Mouse (Mus musculus): Measurements from ENCODE around the gene Rcsd1.

Rcsd1 gene

DNA sequence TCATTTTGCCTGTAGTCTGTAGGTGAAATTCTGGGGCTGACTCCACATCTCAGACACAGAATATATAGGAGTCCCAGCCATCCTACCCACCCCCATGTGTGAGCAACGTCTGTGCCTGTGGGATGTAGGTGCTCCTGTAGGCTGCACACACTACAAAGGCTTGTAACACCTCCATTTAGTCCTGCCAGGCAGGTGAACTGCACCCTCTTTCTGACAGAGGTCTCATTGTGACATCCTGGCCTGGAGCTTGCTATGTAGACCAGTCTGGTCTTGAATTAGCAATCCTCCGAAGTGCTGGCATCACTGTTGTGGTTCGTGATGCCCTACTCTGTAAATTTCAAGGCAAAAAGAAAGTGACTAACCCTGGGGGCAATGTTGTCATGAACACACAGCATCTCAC is 48.4 kb downstream of the Rcsd1 start:
- DNase-seq, result no peak

DNA sequence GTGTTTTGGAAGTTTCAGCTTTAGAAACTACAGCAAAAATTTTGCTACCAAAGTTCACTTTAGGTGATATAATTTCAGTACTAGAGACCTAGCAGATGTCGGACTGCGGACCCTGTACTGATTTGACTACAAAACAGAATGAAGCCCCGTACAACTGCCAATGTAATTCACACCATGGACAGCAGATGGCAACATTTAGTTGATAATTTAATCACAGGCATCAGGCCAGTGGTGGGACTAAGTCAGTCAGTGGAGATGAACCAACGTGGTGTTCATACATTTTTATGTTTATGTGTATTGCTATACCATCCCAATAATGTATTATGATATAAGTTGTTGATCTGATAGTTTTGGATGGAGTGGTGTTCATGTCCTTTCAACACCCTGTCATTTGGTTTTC is 48.8 kb downstream of the Rcsd1 start:
- DNase-seq, result peak in 1 of 2 experiments; percentile 37

DNA sequence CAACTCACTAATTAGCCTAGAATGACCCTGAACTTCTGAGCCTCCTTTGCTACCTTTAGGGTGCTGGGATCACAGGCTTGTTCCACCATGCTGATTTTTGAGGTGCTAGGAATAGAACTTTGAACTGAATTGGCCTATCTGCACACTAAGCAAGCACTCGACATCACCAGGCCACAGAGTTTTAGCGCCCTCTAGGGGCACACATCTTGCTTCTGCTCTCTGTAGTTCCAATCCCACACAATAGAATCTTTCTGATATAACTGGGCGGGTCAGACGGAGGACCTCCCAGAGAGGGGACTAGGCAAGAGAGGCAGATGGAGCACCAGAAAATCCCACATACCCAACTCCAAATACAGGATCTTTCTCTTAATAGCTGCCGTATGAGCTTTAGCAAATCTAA is 51.0 kb downstream of the Rcsd1 start:
- peak in 1 of 2 experiments; percentile 35 for DNase-seq

DNA sequence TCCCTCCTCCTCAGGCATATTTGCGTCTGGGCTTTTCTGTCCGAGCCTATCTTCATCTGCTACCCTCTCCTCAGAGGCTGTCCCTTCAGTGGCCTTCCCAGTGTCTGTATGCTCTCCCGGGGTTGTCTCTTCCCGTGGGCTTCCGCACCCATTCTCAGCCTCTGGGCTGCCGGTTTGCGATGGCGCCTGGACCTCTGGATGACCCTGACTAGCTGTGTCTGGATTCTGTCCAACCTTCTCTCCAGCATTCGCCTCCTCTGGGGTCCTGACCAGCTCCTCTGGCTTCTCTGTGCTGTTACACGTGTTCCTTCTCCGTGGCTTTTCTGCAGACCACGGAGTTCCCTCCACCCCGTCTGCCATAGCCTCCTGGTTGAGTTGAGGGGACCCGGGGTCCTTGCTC is 54.1 kb downstream of the Rcsd1 start:
- DNase-seq, result no peak

DNA sequence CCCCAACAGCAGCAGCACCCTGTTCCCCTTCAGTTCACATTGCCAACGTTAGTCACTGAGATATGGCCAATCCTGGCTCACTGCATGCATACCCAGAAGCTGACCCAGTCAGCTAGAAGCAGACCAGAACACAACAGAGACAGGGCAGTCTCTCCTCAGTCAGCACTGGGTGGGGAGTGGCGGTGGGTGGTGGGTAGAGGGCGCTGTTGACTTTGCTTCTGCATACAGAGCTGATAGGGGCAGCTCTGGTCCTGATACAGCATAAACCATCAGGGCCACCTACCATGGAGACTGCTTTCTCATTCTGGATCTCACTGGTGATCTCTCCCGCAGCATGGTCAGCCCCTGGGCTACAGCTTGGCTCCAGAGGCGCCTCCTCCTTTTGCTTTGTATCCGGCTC is 54.5 kb downstream of the Rcsd1 start:
- DNase-seq, result peak; percentile 27 to 34

DNA sequence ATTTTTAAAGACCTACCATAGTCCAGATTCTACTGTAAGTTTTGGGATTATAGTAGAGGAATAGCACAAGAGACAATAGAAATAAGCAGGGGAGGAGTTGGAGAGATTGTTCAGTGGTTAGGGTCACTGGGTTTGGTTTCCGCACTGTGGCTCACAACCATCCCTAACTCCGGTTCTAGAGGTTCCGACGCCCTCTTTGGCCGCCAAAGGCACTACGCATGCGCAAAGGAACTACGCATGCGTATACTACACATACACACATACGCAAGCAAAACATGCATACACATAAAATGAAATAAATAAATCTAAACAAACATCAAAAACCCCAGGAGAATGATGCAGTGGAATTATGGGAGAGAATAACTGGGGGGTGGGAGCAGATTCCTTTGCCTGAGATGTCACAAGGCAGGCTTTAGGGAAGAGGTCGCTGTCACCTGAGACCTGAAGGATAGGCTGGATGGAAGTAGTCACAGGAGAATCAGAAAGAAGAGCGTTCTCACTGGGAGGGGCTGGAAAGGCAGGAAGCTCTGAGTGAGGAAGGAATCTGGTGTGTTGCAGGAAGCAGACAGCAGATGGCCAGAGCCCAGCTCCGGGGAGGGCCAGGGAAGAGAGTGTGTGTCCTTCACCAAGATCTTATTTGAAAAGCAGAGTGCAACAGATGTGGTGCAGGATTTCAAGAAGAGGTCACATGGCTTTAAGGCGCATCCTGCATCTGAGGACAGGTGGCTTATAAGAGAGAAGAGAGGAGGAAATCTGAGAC is 56.3 kb downstream of the Rcsd1 start:
- DNase-seq, result no peak

DNA sequence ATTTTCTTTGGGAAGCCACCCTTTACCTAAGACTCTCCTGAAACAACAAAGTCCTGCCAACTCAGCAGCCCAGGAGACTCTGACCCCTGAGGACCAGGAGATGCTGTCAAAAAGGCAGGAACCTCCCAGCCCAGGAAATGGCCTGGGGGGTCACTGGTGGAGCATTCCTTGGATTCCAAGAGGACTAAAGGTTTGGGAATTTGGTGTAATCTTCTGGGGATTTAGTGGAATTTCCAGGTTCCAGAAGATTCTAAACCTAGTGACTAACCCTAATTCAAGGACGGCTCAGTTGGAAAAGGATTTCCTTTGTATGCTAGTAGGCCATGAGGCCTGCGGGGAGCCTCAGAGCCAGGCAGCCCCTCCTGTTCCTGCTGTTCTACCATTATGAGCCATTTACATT is 57.0 kb downstream of the Rcsd1 start:
- no peak for DNase-seq

DNA sequence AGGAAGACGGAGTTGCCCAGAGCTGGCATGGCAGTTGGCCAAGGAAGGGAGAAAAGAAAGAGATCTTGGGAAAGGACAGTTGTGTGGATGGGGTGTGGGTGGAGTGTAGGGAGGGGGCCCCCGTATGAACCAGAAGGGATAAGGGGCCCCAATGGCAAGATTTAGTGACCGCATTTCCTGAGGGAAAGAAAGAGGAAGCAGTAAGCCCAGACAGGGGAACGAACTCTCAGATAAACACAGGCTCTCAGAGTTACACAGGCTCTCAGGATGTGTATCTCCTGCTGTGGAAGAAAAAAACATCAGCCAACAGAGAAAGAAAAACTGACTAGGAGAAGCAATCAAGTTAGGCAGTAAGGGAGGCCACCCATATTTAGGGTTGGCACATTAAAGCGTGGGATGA is 58.4 kb downstream of the Rcsd1 start:
- DNase-seq, result no peak

DNA sequence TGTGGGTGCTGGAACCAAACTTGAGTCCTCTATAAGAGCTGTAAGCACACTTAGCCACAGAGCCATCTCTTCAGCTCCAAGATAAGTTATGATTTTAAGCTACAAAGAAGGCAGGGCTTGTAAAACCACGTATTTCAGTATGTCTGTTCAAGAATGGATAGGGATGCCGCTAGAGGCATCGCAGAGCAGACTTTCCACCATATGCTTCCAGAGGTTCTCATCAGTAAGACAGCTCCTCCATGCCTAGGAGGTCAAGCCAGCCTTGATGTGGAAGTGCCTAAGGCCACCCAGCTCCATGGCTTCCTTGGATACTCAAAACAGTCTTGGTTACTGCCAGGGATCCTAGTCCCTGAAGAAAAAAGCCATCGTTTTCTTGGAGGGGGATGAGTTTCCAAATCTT is 64.5 kb downstream of the Rcsd1 start:
- DNase-seq, result no peak

DNA sequence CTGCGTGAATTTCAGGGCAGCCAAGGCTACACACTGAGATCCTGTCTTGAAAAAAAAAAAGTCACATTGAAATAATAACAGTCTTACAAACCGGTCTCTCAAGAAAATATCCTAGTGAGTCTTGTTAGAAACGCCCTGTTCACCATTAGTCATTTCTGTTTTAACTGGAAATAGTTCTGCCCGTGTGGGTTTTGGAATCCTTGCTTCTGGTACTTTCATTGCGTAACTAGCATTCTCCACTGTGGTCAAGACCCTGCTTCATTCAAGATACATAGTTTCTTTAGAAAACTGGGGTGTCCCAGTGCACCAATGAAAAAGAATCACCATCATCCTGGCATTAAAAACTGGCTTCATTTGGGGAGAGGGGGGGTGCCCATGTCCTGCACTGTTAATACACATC is 65.8 kb downstream of the Rcsd1 start:
- DNase-seq, result no peak

DNA sequence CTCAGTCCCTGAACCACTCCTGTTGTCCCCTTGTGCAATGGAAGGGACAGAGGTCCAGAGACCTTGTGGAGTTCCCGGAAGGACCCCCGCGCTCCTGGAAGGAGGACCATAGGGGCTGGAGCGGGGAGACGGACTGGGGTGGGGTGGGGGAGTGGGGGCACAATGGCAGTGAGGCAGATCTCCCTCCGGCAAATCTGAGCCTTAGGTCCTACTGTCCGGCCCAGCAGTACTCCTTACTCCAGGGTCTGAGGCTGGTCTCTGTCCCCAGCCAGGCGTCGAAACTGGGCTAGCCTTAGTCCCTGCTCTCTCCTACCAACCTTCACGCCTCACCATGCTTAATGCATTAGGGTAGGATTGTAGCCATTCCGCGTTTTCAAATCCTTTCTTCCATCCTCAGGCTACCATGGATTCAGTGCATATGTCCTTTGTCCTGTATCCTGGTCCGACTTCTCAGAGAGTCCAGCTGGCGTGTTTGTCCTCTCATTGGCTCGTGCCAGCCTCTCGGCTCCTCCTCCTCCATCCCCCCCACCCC is 66.7 kb downstream of the Rcsd1 start:
- no peak for DNase-seq

DNA sequence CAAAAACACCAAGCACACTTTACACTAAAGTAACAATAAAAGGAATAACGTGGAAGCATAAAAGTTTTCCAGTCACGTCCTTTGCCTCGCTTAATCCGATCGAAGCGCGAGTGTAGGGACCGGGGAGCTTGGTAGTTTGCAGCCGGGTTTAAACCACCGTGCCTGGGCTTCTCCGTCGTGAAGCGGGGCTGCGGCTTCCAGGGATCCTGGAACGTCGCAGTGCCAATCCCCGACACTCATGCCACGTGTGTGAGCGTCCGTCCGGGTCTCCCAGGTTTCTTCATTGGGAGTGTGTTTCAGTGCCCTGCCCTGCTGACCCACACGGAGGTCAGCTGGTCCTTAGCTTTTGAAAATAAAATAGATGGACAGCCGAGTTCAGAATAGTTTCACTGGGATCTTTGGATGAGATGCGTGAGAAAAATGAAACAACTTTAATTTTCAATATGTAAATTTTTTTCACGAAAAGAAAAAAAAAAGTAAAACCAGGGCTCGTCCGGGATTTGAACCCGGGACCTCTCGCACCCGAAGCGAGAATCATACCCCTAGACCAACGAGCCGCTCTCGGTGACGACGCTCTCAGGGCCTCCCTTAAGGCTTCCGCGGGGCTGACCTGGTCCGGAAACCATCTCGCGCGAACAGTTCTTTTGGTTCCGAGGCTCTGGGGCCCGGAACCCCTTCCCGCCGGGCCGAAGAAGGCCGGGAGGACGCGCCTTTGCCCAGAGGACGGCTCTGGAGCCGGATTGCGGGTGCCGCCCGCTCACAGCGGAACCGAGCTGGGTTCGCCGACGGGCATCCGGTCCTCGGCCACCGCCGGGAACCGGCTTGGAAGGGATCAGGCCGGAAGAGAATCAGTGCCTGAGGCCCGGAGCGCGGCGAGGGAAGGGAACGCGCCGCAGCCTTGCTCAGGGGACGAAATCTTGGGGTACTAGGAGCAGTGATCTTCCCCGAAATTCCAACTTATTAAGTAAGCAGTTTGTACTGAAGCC is 67.5 kb downstream of the Rcsd1 start:
- DNase-seq, result peak; percentile 65 to 73

DNA sequence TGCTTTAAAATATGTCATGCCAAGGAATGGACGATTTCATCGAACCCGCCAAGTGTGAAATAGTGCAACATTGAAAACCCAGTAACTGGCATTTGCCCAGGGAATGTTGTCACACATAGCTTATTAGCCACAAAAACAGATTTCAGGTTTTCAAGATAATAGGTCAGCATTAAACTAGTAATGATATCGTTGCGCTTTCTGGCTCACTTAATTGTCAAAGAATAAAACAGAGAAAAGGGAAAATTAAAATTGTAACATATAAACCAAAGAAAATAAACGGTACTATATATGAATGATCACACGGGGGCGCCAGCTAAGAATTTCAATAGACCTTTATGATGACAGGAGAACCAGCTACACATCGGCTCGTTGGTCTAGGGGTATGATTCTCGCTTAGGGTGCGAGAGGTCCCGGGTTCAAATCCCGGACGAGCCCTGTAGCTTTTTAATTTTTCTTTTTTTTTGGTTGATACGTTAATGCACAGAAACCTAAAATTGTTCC is 68.2 kb downstream of the Rcsd1 start:
- DNase-seq, result peak; percentile 28 to 54

DNA sequence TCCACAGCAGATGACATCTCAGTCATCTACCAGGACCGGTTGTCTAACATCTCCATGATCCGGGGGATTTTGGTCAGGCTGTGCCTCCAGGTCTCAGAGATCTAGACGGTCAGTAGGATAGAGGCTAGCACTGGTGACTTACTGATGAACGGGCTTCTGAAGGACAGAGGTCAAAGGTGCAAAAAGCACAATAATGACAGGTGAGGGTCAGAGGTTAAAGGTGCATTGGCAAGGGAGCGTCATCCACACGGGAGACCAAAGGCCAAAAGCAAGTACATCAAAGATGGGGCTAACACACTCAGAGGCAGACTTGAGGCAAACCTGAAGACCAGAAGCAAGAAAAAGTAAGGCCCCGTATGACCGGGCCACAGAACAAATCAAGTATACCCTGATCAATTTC is 73.3 kb downstream of the Rcsd1 start:
- DNase-seq, result no peak

DNA sequence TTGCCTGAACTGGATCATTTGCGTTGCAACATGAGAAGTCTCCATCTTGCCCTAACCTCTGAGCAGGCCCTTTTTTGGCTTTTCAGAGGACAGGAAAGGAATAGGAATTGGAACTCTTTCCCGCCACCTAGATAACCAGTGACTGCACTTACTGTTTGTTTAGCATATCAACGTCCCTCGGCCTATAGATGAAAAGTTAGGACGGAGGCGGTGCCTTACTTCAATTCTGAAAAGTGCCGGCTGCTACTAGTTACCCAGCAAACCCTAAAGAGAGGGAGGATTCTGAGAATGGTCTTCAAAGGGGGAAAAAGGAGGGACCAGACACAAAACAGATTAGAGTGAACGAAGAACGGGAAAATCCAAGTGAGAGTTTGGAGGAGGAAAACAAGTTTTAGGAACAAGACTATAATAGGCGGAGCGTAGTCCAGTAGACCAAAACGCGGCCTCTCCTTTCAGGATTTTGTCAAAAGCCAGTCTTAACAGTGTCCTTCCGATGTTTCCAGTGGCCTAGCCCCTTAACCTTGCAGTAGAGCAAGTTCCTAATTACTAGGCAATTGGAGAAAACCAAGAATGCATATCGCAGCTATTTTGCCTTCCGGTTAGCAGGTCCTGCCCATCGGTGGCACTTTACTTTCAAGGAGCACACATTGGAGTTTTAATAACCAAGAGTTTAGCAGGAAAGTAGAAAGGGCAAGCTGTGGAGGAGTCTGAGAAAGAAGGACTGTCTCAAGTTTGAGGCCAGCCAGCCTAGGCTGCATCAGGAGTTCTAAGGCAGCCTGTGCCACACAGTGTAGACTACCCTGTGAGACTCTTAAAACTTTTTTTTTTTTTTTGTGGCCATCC is 74.3 kb downstream of the Rcsd1 start:
- no peak for DNase-seq

DNA sequence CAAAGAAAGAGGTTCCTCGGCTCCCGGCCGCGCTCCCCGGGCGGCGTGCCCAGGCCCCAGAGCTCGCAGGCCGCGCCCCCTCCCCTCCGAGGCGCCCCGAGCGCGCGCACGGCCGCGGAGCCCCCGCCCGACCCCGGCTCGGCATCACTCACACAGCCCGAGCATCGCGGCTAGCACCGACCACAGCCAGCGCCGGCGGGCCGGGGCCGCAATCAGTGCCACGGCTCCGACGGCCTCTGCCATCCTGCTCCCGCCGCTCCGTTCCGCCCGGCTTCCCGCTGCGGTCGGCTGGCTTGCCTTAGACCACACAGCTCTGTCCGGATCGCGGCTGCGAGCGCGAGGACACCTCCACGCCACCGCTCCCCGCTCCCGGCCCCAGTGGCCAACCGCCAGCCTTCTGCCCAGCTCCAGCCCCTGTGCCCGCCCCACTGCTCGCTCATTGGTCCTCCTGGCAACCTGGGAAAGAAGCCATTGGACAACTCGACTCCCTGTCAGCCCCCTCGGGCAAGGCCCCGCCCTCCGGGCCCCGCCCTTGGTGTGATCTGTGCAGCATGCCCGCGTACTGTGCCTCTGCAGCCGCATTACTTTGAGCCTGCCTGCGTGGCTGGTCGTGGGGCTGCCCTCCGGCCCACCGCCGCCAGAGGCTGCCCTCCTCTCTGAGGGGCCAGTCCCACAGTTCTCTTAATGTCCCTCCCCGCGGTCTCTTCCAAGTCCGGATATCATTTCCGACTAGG is 75.2 kb downstream of the Rcsd1 start, which contains the start of gene Mpzl1:
Mpzl1 (minus strand) TSS at position 388 of the 734 bp plus-strand sequence.
- peak; percentile 91 to 94 for DNase-seq

DNA sequence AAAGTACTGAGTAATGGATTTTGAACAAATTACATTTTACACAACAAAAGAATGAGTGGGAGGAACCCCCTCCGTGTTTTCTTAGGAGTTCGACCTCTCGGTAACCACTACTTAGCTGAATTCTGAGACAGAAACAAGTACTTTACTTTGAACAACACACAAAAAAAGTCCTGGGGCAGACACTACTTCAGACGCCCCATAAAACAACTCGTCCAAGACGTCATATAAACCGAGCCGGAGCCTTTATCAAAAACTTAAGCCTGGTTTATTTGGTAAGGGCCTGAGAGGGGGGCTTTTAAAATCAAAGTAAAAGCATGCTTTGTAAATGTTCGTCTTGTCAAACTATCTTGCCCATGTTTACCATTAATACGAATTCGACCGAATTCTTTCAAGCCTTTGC is 76.2 kb downstream of the Rcsd1 start:
- no peak for DNase-seq

DNA sequence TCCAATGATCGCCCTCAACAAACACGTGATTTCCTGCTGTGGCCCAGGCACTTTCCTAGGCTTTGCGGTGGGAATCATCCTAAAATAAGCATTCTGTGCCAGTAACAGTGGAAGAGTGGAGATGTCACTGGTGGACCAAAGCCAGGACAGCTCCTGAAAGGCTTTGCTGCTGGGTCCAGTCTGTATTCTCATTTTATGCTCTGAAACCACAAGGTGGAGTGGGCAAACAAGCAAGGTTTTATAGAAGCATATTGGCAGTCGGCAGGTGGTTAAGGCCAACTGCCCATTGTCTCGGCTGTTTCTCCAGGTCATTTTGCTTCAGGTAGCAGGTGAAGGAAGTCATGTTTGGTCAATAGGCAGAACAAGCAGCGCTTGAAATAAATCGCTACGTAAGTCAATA is 78.4 kb downstream of the Rcsd1 start:
- DNase-seq, result no peak

DNA sequence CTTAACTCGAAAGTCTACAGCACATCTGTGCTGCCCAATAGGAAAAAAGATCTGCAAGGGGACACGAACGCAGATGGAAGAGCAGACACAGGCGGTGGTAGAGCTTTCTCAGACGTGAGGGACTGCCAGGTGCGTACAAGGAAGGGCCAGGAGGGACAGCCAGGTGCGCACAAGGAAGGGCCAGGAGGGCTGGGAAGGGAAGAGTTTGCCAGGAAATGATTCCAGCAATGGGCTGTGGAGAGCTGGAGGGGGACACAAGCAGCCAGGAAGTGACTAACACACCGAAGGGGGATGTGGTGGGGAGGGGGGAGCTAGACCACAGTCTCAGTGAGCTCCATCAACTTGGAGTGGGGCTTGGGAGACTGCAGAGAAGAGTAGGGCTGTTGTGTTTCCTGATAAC is 79.6 kb downstream of the Rcsd1 start:
- no peak for DNase-seq

DNA sequence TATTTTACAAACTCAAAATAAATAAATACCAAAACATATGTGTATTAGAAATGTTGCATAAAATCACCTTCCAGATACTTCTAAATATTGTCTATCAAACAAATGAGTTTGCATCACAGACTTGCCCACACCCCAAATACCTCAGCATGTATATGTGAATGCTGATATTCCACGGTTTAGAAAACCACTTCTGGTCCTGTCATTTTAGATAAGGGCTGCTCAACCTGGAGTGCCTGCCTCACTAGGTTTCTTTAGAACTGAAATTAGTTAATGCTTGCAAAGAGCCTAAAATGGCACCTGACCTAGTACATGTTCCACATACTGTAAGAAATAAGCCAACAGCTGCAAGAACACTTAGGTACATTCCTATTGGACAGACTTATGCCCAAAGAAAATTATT is 81.0 kb downstream of the Rcsd1 start:
- DNase-seq, result no peak

DNA sequence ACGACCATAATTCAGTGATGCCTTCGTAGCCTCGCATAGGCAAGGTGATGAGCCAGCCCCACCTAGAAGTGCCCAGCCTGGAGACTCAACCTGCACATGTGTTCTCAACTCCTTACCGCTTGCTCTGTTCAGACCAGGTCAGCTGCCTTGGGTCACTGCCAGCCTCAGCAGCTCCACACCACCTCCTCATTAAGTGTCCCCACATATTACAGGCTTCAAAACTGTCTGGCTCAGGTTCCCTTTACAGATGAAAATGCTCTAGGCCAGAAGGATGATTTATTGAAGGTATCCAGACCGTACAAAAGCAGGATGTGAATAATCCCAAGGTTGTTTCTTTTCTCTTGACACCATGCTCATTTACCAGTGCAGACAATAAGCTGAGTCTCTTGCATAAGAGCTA is 83.7 kb downstream of the Rcsd1 start:
- no peak for DNase-seq

DNA sequence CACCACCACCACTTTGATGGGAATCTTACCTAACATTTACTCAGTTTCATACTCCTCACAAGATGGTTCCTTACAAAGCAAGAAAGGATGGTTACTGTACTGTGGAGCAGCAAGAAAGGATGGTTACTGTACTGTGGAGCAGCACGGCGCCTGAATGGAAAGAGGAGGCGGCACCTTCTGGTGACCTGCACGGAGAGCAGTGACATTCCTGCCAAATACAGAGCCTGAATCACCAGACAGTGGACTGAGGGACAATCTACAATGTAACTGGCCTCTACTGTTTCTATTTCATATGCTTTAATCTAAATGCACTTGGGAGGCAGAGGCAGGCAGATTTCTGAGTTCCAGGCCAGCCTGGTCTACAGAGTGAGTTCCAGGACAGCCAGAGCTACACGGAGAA is 84.5 kb downstream of the Rcsd1 start:
- DNase-seq, result no peak

Measured in thymus, adult 18-20 months (tissue).